Mouse (Mus musculus) ES-Bruce4 (cell line): ENCODE results near the gene Ctdspl.

ENCODE experiments used
- CTCF ChIP-seq: IDR thresholded peaks from one replicate; pipeline ENCODE4 v1.8.1; 2011; ENCODE audit warnings: low read depth, low read length
- EP300 ChIP-seq: IDR thresholded peaks from 2 replicates; pipeline ENCODE4 v1.6.1; 2011; ENCODE audit warnings: low read depth, low read length; ENCODE audit not compliant: insufficient read depth
- POLR2A ChIP-seq: IDR thresholded peaks from one replicate; pipeline ENCODE4 v1.8.1; 2011; ENCODE audit warnings: low read length; ENCODE audit not compliant: insufficient read depth

DNA sequence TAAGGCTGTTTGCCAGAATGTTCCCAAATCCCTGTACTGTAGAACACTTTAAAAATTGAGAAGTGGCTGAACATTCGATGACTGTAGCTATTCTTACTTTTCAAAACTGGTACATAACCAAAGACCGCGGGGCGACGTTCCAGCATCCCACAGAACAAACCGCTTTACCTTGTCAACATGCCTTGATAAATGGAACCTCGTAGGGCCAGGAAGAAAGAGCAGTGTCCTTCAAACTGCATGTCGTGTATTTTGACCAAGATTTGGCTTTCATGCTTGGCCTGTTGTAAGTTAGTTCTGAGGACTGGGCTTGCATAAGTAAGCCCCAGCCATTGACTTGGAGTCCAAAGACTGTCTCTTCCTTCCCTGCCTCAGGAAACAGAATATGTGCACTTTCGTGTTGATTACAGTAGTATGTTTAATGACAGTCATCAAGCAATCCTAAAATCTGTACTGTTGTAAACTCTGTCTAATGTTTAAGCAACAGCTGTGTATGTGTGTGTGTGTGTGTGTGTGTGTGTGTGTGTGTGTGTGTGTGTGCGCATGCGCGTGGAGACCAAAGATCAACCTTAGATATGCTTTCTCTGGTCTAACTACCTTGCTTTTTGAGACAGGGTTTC is 14.4 kb downstream of the Ctdspl start:
- TF ChIP-seq CTCF (no peak), POLR2A (no peak), EP300 (no peak)
